Mouse (Mus musculus): ENCODE measurements around the gene Serpini1. TPM values are rescaled to one million over a fixed set of nuclear protein-coding genes. Genes with fewer than 3 reads are reported as not detected.

Serpini1 gene
- total and polyA plus RNA-seq, 3 experiments = 1.1 to 2.5 (median 1.2) TPM

DNA sequence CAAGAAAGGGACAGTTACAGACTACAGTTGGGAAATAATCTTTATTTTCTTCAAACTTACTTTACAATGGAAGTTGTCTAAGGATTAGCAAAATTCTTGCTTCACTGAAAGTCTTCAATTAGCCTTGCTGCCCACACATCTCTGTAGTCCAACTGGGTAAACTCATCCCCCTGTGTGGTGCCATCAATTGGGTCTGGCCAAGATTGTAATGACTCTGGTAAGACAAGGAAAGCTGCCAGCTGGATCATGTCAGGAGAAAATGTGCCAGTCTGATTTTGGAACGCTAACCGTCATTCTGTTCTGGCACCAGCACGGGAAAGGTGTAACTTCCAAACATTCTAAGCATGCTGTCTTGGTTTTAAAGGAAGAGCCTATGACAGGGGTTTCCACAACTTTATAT is 25.9 kb downstream of the Serpini1 start:
- dilution Hi-C loops (cut with MboI; ENCODE audit: extremely low pct_ligation_motif_present, extremely low pct_unique_long_range_greater_than_20kb, low sequenced_read_pairs) = no loop called here
- no peaks in the 10 kb centered on the region for H3K9me3 ChIP-seq (replicated peaks; ENCODE audit: low read length)

GRCm38 (mm10) chr3:75584898-75585297 is 27.6 kb downstream of the Serpini1 start:
- DNase-seq (ENCODE audit: extremely low read depth) = no peak
- dilution Hi-C loops (cut with MboI; ENCODE audit: extremely low pct_ligation_motif_present, extremely low pct_unique_long_range_greater_than_20kb, low sequenced_read_pairs) = no loop called here
- Histone ChIP-seq H3K79me2 (replicated peaks; ENCODE audit: control insufficient read depth, extremely low read depth, insufficient read depth, poor library complexity, severe bottlenecking) (no peaks in the 10 kb centered on the region), H3K36me3 (replicated peaks in 1 of 2; ENCODE audit: control insufficient read depth in 1 of 2, insufficient read depth in 1 of 2, low read length in 1 of 2) (no peaks in the 10 kb centered on the region), H3K27ac (ENCODE audit: insufficient read depth, low read depth) (no peak overlapping the region), H3K9ac (ENCODE audit: insufficient read depth, low read depth) (no peak overlapping the region), H3K9me3 (replicated peaks; ENCODE audit: low read length) (no peaks in the 10 kb centered on the region), H3K4me3 (replicated peaks in 1 of 3; ENCODE audit: low read depth in 2 of 3, low read length in 2 of 3, poor library complexity in 1 of 3) (no peak overlapping the region), H3K27me3 (replicated peaks) (no peaks in the 10 kb centered on the region), H3K4me2 (ENCODE audit: insufficient read depth, low read depth, poor library complexity, severe bottlenecking) (no peak overlapping the region), H3K4me1 (ENCODE audit: control insufficient read depth in 1 of 2, insufficient read depth in 2 of 2) (no peaks in the 10 kb centered on the region)
- in situ Hi-C loops (cut with MboI; ENCODE audit: low pct_ligation_motif_present, low pct_unique_long_range_greater_than_20kb, low sequenced_read_pairs) = no loop called here
- TF ChIP-seq ZNF384 (IDR thresholded peaks at IDR 0.05; ENCODE audit: low read depth, low read length) (no peak), MYC (IDR thresholded peaks at IDR 0.05; ENCODE audit: low read depth, low read length) (no peak), HCFC1 (IDR thresholded peaks at IDR 0.05; ENCODE audit: low read depth, low read length) (no peak), MAX (IDR thresholded peaks at IDR 0.05; ENCODE audit: low read length) (no peak)

More for the DNA sequence above, 25.9 kb downstream of the Serpini1 start:
- Histone ChIP-seq H3K36me3 (replicated peaks in 1 of 2; ENCODE audit: control insufficient read depth in 1 of 2, insufficient read depth in 1 of 2, low read length in 1 of 2) (no peaks in the 10 kb centered on the region), H3K27ac (ENCODE audit: insufficient read depth, low read depth) (no peak overlapping the region), H3K79me2 (replicated peaks; ENCODE audit: control insufficient read depth, extremely low read depth, insufficient read depth, poor library complexity, severe bottlenecking) (no peaks in the 10 kb centered on the region), H3K4me1 (ENCODE audit: control insufficient read depth in 1 of 2, insufficient read depth in 2 of 2) (no peaks in the 10 kb centered on the region), H3K9ac (ENCODE audit: insufficient read depth, low read depth) (no peak overlapping the region), H3K4me3 (replicated peaks in 1 of 3; ENCODE audit: low read depth in 2 of 3, low read length in 2 of 3, poor library complexity in 1 of 3) (no peak overlapping the region), H3K4me2 (ENCODE audit: insufficient read depth, low read depth, poor library complexity, severe bottlenecking) (no peak overlapping the region), H3K27me3 (replicated peaks) (no peaks in the 10 kb centered on the region)
- TF ChIP-seq ZC3H11A (IDR thresholded peaks at IDR 0.05; ENCODE audit: low read depth, low read length) = no peak
- no peak for TF ChIP-seq USF1 (IDR thresholded peaks at IDR 0.05; ENCODE audit: low read depth, low read length)
- no peak for TF ChIP-seq JUND (conservative IDR thresholded peaks at IDR 0.05; ENCODE audit: low read depth, low read length)
- TF ChIP-seq MAZ (IDR thresholded peaks at IDR 0.05; ENCODE audit: low read depth, low read length) = no peak
- no peak for TF ChIP-seq EP300 (IDR thresholded peaks at IDR 0.05; ENCODE audit: low read length)
- no peak for TF ChIP-seq POLR2A (IDR thresholded peaks at IDR 0.05; ENCODE audit: low read depth, low read length)
- TF ChIP-seq E2F4 (IDR thresholded peaks at IDR 0.05; ENCODE audit: insufficient replicate concordance, low read depth, low read length) = no peak
- in situ Hi-C loops (cut with MboI; ENCODE audit: low pct_ligation_motif_present, low pct_unique_long_range_greater_than_20kb, low sequenced_read_pairs) = no loop called here
- no peak for DNase-seq (ENCODE audit: extremely low read depth)

DNA sequence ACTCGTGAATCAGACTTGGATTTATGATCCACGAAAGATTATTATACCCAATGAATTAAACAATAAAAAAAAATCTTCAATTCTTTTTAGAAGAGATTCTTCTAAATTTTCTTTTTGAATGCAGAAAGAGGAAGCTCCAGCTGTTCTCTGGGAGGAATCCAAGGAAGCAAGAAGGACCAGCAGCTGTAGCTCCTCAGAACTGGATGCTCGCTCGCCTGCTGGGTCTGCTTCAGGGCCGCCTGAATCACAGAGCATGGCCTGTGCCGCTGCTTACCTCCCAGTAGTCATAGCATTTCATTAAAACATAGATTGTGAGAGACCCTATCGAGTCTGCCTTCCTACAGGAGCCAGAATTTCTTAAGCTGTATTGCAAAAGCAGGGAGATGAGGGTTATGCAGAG is 53.7 kb downstream of the Serpini1 start:
- no peak for DNase-seq (ENCODE audit: extremely low read depth)
- no peaks in the 10 kb centered on the region for H3K9me3 ChIP-seq (replicated peaks; ENCODE audit: low read length)
- H3K9ac ChIP-seq (ENCODE audit: insufficient read depth, low read depth) = no peak overlapping the region
- peaks cover 0 to 5% of the 10 kb centered on the region in 2 experiments; a peak in 2 of 4 replicates for H3K4me1 ChIP-seq (ENCODE audit: control insufficient read depth in 1 of 2, insufficient read depth in 2 of 2)
- no peaks in the 10 kb centered on the region for H3K27me3 ChIP-seq (replicated peaks)
- no peak overlapping the region for H3K4me2 ChIP-seq (ENCODE audit: insufficient read depth, low read depth, poor library complexity, severe bottlenecking)
- no peak overlapping the region for H3K27ac ChIP-seq (ENCODE audit: insufficient read depth, low read depth)
- in situ Hi-C loops (cut with MboI; ENCODE audit: low pct_ligation_motif_present, low pct_unique_long_range_greater_than_20kb, low sequenced_read_pairs) = no loop called here
- no peaks in the 10 kb centered on the region for H3K36me3 ChIP-seq (replicated peaks in 1 of 2; ENCODE audit: control insufficient read depth in 1 of 2, insufficient read depth in 1 of 2, low read length in 1 of 2)
- dilution Hi-C loops (cut with MboI; ENCODE audit: extremely low pct_ligation_motif_present, extremely low pct_unique_long_range_greater_than_20kb, low sequenced_read_pairs) = no loop called here
- no peak for TF ChIP-seq JUND (conservative IDR thresholded peaks at IDR 0.05; ENCODE audit: low read depth, low read length)
- TF ChIP-seq MXI1 (IDR thresholded peaks at IDR 0.05; ENCODE audit: low read depth, low read length) = no peak
- TF ChIP-seq USF2 (conservative IDR thresholded peaks at IDR 0.05; ENCODE audit: low read depth, low read length) = no peak
- no peak for TF ChIP-seq RCOR1 (conservative IDR thresholded peaks at IDR 0.05; ENCODE audit: low read depth, low read length)
- no peak for TF ChIP-seq RAD21 (IDR thresholded peaks at IDR 0.05; ENCODE audit: low read depth, low read length)
- no peak for TF ChIP-seq MAFK (IDR thresholded peaks at IDR 0.05; ENCODE audit: insufficient replicate concordance, low read length)
- no peak for TF ChIP-seq MEF2A (IDR thresholded peaks at IDR 0.05; ENCODE audit: borderline replicate concordance, low read depth, low read length)
- TF ChIP-seq NELFE (IDR thresholded peaks at IDR 0.05; ENCODE audit: low read depth, low read length) = no peak
- no peak for TF ChIP-seq KAT2A (IDR thresholded peaks at IDR 0.05; ENCODE audit: insufficient replicate concordance, low read length)
- no peak for TF ChIP-seq EP300 (IDR thresholded peaks at IDR 0.05; ENCODE audit: low read length)
- no peak for TF ChIP-seq ZNF384 (IDR thresholded peaks at IDR 0.05; ENCODE audit: low read depth, low read length)
- TF ChIP-seq USF1 (IDR thresholded peaks at IDR 0.05; ENCODE audit: low read depth, low read length) = no peak
- TF ChIP-seq BHLHE40 (IDR thresholded peaks at IDR 0.05; ENCODE audit: low read depth, low read length) = no peak
- no peak for TF ChIP-seq CHD2 (IDR thresholded peaks at IDR 0.05; ENCODE audit: low read length)
- TF ChIP-seq JUN (IDR thresholded peaks at IDR 0.05; ENCODE audit: insufficient read depth, low read depth, low read length) = no peak
- TF ChIP-seq TCF12 (IDR thresholded peaks at IDR 0.05; ENCODE audit: low read depth, low read length) = no peak
- no peak for TF ChIP-seq PAX5 (IDR thresholded peaks at IDR 0.05; ENCODE audit: low read length)
- no peak for TF ChIP-seq MAZ (IDR thresholded peaks at IDR 0.05; ENCODE audit: low read depth, low read length)
- no peak for TF ChIP-seq ETS1 (conservative IDR thresholded peaks at IDR 0.05; ENCODE audit: low read depth, low read length)
- H3K4me3 ChIP-seq (replicated peaks in 1 of 3; ENCODE audit: low read depth in 2 of 3, low read length in 2 of 3, poor library complexity in 1 of 3) = no peak overlapping the region
- no peaks in the 10 kb centered on the region for H3K79me2 ChIP-seq (replicated peaks; ENCODE audit: control insufficient read depth, extremely low read depth, insufficient read depth, poor library complexity, severe bottlenecking)

Measured in CH12.LX (cell line).